Mouse (Mus musculus) megakaryocyte, embryonic 14.5 days (primary cell): ENCODE data around the gene Orai1. TPM values are rescaled to one million over a fixed set of nuclear protein-coding genes. Genes with fewer than 3 reads are reported as not detected.
"Not testable (repeated sequence)": the region's sequence is repeated elsewhere in the genome, so short reads cannot be mapped to it uniquely, and the experiment has no call there.

ENCODE experiments used
- H3K27me3 ChIP-seq: replicated peaks from 2 replicates; pipeline ENCODE3; 2012; ENCODE audit warnings: inconsistent platforms
- H3K36me3 ChIP-seq: replicated peaks from 2 replicates; pipeline ENCODE3; 2012; ENCODE audit warnings: low read length, inconsistent platforms, mixed read lengths
- H3K4me1 ChIP-seq: 2 replicates; pipeline ENCODE4 v1.6.1; 2012; ENCODE audit warnings: inconsistent platforms
- H3K4me3 ChIP-seq: replicated peaks from 2 replicates; pipeline ENCODE3; 2012; ENCODE audit warnings: moderate library complexity, mild to moderate bottlenecking, inconsistent platforms
- H3K9me3 ChIP-seq: 2 replicates; pipeline ENCODE4 v1.6.1; 2012; ENCODE audit warnings: inconsistent platforms
- FLI1 ChIP-seq: IDR thresholded peaks from 2 replicates; pipeline ENCODE4 v1.6.1; 2012; ENCODE audit warnings: low read length, inconsistent platforms, mixed read lengths
- GATA1 ChIP-seq: IDR thresholded peaks from 3 replicates; pipeline ENCODE4 v1.6.1; 2012; ENCODE audit warnings: mixed read lengths, low read length, inconsistent platforms, borderline replicate concordance
- polyA plus RNA-seq: library from polyadenylated mRNA; stranded (reverse); fragments of >175 nt; gene quantifications from 2 replicates; pipeline ENCODE4 v1.2.3, GENCODE M21; 2012; ENCODE audit warnings: low replicate concordance; ENCODE audit not compliant: insufficient read depth

Gene Orai1
- polyA plus RNA-seq, 1 experiment, result 111 TPM

DNA sequence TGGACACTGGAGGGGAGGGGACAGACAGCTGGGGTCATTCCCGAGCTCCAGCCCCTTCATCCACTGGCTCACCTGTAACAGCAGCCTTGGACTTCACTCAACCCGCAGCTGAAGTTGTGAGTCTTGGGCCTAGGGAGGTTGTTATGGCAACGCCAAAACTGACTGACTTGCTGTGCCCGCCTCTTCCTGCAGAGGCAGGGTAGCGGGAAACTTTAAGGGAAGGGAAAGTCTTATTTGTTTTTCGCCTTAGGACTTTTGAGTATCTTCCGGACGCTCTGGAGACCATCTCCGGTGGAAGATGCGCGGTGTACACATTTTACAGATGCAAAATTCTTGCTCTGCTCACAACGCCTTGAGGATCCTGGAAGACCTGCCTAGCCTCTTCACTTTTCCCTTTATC, 34.4 kb downstream of the Orai1 start:
- no peaks in the 10 kb centered on the region for H3K36me3 ChIP-seq
- H3K9me3 ChIP-seq, result peaks cover 7% of the 10 kb centered on the region
- no peaks in the 10 kb centered on the region for H3K27me3 ChIP-seq
- H3K4me3 ChIP-seq, result peak overlapping the region; percentile 86
- no peak for TF ChIP-seq GATA1
- no peak for TF ChIP-seq FLI1
- peaks cover 49% of the 10 kb centered on the region for H3K4me1 ChIP-seq

GRCm38 (mm10) chr5:123050918-123051317, 36.0 kb downstream of the Orai1 start:
- TF ChIP-seq FLI1 (no peak), GATA1 (no peak)
- Histone ChIP-seq H3K27me3 (no peaks in the 10 kb centered on the region), H3K4me3 (no peak overlapping the region), H3K4me1 (peaks cover 39% of the 10 kb centered on the region), H3K9me3 (peaks cover 7% of the 10 kb centered on the region), H3K36me3 (no peaks in the 10 kb centered on the region)

DNA sequence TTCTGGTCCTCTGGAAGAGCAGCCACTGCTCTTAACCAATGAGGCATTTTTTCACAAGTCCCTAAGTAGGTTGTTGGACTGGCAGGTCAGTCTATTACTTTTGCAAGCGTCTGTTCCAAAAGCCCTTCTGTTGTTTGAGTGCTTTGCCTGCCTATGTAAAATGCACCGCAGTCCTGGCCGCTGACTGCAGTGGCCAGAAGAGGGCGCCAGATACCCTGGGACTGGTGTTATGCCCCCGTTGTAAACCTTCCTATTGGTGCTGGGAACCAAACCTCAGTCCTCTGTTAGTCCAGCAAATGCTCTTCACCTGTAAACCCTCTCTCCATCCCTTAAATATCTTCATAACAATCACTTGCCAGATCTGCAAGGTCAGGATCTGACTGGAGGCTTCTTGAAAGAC, 36.9 kb downstream of the Orai1 start:
- no peak for TF ChIP-seq GATA1
- TF ChIP-seq FLI1, result no peak
- H3K4me1 ChIP-seq, result peaks cover 31% of the 10 kb centered on the region
- no peak overlapping the region for H3K4me3 ChIP-seq
- H3K9me3 ChIP-seq, result peaks cover 7% of the 10 kb centered on the region
- no peaks in the 10 kb centered on the region for H3K36me3 ChIP-seq
- no peaks in the 10 kb centered on the region for H3K27me3 ChIP-seq

GRCm38 (mm10) chr5:123057366-123058250, 42.7 kb downstream of the Orai1 start:
- Histone ChIP-seq H3K4me3 (peak overlapping the region; percentile 93), H3K9me3 (no peaks in the 10 kb centered on the region), H3K27me3 (no peaks in the 10 kb centered on the region), H3K36me3 (no peaks in the 10 kb centered on the region), H3K4me1 (peaks cover 31% of the 10 kb centered on the region)
- no peak for TF ChIP-seq FLI1
- no peak for TF ChIP-seq GATA1

DNA sequence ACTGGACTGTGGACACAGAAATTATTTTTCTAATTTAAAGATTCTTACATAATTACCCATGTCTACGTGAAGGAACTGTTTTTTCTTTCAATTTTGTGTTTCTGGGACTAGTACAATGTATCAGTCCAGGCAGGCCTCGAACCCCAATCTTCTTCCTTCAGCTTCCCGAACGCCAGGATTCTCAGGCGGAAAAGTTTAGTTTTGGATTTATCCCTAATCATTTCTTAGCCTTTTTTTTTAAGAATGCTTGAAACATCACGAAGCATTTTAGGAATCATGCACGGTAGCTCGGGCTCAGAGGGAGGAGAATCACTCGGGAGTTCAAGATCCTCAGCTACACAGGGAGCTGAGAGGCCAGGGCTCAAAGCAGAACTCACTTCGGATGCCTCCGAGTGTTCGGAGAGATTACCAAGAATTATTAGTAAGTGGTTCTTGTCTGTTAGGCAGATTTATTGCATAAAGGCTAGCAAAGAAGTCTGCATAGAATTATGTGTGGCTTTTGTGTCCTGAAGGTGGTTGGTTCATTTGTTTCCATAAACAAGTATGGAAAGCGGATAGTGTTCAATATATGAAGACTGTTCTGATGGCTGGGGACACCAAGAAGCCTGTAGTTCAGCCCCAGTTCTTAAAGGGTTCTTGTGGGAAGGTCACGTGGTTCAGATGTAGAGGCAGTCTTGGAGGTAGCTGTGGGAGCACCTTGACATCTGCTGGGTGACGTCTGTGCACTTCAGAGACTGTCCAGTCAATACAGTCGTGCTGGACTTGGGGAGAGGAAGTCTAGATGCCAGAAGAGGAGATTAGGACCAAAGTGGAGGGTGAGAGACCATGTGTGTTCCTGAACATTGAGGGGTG, 43.6 kb downstream of the Orai1 start:
- TF ChIP-seq GATA1 (no peak), FLI1 (no peak)
- H3K36me3 ChIP-seq, result no peaks in the 10 kb centered on the region
- H3K4me1 ChIP-seq, result peaks cover 31% of the 10 kb centered on the region
- H3K9me3 ChIP-seq, result no peaks in the 10 kb centered on the region
- peak overlapping the region; percentile 93 for H3K4me3 ChIP-seq
- H3K27me3 ChIP-seq, result no peaks in the 10 kb centered on the region

- TF ChIP-seq GATA1, result no peak
- TF ChIP-seq FLI1, result no peak
- H3K36me3 ChIP-seq, result no peaks in the 10 kb centered on the region
- no peaks in the 10 kb centered on the region for H3K27me3 ChIP-seq
- peaks cover 34% of the 10 kb centered on the region for H3K4me1 ChIP-seq
- H3K9me3 ChIP-seq, result no peaks in the 10 kb centered on the region
- H3K4me3 ChIP-seq, result no peak overlapping the region
These were observed 45.1 kb downstream of the Orai1 start for GRCm38 (mm10) chr5:123059757-123060520.

DNA sequence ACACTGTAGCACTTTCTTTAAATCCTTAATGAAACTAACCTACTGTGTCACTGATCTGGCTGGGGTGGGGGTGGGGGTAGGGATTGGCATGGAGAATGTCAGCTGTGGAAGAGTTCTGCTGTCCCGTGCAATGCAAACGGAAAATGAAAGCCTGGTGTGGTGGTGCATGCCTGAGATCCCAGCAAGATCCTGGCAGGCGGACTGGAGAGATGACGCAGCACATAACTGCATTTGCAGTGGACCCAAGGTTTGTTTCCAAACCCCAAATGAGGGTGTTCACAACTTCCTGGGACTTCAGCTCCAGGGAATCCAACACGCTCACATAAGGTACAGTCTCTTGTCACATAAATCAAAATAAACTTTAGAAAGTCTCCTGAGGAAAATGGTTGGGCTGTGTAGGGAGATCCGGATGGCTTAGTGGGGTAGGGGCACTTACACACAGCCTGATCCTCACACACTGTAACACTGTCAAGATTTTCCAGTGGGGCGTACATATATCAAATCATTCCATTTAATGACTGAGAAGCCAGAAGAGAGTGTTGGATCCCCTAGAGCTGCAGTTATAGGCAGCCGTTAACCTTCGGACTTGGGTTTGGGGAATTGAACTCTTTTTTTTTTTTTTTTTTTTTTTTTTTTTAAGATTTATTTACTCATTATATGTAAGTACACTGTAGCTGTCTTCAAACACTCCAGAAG, 46.0 kb downstream of the Orai1 start:
- Histone ChIP-seq H3K4me3 (no peak overlapping the region), H3K4me1 (peaks cover 34% of the 10 kb centered on the region), H3K36me3 (no peaks in the 10 kb centered on the region), H3K9me3 (no peaks in the 10 kb centered on the region), H3K27me3 (no peaks in the 10 kb centered on the region)
- TF ChIP-seq FLI1, result no peak
- TF ChIP-seq GATA1, result no peak

DNA sequence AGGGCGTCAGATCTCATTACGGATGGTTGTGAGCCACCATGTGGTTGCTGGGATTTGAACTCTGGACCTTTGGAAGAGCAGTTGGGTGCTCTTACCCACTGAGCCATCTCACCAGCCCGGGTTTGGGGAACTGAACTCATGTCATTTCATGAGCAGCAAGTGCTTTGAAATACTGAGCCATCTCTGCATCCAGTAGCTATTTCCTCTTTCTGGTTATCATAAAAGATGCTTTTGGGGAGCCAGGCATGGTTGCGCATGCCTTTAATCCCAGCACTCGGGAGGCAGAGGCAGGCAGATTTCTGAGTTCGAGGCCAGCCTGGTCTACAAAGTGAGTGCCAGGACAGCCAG, 46.5 kb downstream of the Orai1 start:
- H3K27me3 ChIP-seq, H3K36me3 ChIP-seq, H3K4me3 ChIP-seq, H3K9me3 ChIP-seq: not testable (repeated sequence)
- peaks cover 34% of the 10 kb centered on the region for H3K4me1 ChIP-seq

- H3K36me3 ChIP-seq, result no peaks in the 10 kb centered on the region
- H3K27me3 ChIP-seq, result no peaks in the 10 kb centered on the region
- no peak overlapping the region for H3K4me3 ChIP-seq
- TF ChIP-seq FLI1 (no peak), GATA1 (no peak)
- peaks cover 38% of the 10 kb centered on the region for H3K4me1 ChIP-seq
- no peaks in the 10 kb centered on the region for H3K9me3 ChIP-seq
These were observed 48.3 kb downstream of the Orai1 start for GRCm38 (mm10) chr5:123063141-123063540.

DNA sequence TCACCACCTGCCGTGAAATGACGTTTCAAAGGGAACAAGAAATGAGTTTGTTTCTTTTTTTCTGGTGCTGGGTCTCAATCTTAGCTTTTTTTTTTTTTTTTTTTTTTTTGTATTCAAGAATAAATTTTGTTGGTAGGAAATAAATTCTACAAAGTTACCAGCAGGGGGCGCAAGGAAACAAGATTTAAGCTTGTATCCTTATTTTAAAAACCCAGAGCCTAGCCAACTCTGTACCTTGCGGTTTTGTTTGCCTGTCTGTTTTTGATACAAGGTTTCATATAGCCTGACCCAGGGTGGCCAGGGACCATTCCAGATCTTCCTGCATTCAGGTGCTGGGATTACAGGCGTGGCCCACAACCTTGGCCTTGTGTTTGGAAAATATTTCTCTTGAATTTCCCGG, 49.3 kb downstream of the Orai1 start:
- no peak overlapping the region for H3K4me3 ChIP-seq
- H3K36me3 ChIP-seq, result no peaks in the 10 kb centered on the region
- no peaks in the 10 kb centered on the region for H3K27me3 ChIP-seq
- H3K9me3 ChIP-seq, result no peaks in the 10 kb centered on the region
- H3K4me1 ChIP-seq, result peaks cover 35% of the 10 kb centered on the region
- TF ChIP-seq FLI1, result no peak
- TF ChIP-seq GATA1, result no peak
